Mouse (Mus musculus): ENCODE measurements around the gene Ptma. TPM values are rescaled to one million over a fixed set of nuclear protein-coding genes. Genes with fewer than 3 reads are reported as not detected.
A peak's percentile ranks its signal among the peaks of the same experiment; 100 is the strongest.
"Not testable (repeated sequence)": the region's sequence is repeated elsewhere in the genome, so short reads cannot be mapped to it uniquely, and the experiment has no call there.

Gene Ptma
- polyA plus RNA-seq, 3 experiments from 2014 or later = 2,583 to 3,807 (median 2,925) TPM

DNA sequence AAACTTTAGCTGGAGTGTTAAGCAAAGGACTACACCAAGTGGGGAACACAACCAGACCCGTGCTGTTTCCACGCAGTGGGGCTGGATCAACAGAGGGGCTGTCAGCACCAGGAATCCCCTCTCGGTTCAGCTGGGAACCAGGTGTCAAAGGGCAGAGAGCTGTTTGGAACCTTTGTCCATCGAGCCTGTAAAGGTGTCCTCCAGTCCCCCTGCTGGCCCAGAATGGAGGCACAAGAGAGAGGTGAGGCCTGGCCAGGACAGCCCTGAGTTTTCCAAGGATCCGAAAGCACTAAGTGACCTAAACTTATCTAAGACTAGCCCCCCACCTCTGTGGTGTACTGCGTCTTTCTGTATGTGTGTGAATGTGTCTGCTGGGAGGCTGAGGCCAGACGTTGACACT is 6.2 kb upstream of the Ptma start:
- no peak for ATAC-seq

DNA sequence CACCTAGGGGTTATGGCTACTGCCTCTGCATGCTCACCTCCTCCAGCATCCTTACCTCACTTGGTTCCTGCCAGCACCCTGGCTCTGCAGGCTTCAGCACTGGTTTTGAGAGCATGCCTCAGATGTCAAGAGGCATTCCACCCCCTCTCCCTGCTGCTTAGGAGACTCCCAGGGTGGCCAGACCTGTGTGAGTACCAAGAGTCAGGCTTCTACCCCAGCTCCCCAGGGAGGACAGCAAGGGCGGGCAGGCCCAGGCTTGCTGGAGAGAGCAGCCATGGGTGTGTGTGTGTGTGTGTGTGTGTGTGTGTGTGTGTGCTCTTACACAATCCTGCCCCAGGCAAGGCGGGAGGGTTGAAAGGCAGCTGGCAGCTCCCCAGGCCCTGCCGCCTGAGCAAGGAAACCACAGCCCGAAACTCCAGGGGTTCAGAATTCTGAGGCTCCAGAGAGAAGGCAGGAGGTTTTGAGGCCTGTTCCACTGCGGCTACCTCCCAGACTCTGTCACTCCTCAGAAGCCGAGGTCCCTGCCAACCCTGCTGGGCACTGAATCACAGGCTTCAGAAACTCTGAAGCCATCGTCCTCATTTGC is 4.1 kb upstream of the Ptma start:
- no peak for ATAC-seq

DNA sequence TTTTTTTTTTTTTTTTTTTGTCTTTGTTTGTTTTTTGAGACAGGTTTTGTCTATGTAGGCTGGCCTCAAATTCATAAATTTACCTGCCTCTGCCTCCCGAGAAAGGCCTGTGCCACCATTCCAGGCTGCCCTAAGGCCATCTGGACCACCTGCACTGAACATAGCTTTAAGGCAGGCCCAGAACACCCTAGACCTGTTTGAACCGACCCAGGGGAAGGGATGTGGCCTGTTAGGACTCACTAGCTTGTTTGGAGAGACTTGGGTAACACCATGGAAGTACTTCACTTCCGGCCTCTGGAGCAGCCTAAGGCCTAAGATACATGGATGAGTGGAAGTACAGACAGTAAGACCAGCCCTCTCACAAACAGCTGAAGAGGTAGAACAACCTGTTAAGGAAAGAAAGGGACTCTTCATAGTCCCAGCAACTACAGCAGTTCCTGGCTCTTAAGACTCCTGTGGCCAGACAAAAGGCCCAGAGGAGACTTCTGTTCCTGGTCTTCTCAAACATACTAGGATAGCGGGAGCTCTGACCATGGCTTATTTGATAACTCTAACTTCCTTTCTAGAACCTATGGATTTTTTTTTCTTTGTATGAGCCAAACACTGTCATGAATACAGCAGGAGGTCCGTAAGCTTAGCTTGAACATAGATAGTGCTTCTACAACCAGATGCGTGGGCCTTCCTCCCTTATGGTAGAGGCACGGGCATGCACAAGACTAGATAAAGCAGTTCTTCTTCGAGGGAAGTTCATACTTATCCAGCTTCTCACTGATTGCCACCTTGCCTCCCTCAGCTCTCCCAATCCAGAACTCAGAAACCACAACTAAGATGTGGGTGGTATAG is 2.5 kb upstream of the Ptma start:
- ATAC-seq = no peak

DNA sequence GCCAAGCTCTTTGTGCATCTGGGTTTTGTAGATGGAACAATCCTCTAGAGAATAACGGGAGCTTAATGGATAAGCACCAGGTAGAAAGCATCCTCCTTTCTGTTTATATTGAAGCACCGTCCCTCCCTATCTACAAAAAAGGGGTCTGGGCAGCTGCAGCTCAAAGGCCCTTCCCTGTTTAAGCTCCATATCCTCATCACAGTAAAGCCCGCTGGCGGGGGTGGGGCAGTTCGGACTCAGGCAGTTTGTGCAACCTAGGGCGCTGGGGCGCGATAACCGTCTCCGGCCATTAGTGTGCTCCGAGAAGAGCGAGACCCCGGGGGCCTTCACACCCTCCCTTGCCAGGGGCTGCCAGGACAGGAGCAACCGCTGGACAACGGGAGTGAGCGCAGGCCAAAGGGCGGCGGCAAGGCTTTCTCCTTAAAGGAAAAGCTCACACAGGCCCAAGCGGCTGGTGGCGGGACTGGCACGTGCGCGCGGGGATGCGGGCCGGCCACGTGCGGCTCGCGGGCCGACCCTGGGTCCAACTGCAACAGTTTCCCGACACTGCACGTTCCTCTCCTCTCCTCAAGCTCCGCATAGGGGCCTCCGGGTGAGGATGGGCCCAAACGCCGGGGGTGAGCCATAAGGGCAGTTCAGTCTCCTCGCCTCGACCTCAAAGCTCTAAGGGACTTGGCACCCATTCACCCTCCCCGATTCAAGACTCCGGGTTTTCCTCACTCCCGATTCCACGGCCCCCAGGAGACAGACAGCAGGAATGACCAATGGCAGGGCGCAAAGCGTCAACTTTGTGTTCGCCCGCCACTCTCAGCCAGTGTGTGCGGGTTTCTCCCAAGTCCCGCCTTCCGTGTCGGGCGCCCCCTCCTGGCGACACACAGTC is 1.7 kb upstream of the Ptma start:
- peak; percentile 45 for ATAC-seq

DNA sequence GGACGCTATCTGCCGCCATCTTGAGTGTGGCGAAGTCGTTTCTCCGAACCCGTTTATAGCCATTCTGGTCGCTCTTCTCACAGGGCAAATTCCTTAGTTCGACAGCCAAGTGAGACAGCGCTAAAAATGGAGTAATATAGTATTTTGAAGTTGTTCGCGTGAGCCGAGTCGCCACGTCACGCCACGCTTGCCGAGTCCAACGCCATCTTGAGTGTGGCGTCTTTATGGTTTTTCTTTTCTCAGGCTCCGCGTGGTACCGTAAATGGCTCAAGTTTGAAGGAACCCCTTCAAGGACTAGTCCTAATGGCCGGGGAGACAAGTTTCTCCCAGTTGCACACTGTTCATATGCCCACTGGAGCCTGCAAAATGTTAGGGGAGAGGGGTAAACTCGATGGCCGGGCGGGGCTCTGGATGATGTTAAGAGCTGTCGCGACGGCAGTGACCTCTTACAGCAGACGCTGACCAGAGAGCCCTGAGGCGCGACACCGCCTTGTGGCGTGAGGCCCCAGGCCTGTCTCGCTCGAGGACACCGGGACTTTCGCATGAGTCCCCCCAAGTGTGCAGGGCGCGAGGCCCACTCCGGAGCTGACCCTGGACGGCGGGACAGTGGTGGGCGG is 919 bp upstream of the Ptma start:
- ATAC-seq = peak; percentile 10

DNA sequence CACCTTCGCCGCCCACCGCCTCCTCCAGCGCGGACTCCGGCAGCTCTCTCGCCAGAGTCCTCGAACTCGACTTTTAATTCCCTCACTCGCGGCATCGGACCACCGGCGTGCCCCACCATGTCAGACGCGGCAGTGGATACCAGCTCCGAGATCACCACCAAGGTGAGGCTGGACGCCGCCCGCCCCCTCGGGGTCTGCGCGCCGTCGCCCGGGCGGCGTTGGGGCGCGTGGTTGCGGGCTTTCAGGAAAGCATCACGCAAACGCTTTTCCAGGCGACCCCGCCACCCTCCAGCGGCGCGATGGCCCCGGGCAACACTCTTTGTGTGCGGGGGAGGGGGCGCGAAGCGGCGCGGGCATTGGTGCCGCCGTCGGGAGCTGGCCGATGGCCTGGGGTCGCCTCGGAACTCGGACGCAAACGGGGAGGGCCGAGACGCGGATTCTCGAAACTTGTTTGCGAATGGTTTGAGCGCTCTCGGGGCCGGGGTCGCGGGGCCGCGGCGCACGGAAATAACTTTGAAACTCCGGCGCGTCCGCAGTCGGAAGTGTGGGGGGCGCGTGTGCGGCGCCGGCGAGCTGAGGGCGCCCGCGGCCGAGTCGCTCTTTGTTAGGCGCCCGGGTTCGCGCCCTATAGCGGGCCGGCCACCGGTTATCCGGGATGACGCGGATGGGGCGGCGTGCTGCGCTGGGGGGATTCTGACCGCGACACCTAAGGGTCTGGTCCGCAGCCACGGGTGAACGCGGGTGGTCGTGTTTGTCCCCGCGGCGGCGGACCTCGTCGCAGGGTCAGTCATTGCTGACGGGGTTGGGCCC is 468 bp downstream of the Ptma start:
- no peak for ATAC-seq

DNA sequence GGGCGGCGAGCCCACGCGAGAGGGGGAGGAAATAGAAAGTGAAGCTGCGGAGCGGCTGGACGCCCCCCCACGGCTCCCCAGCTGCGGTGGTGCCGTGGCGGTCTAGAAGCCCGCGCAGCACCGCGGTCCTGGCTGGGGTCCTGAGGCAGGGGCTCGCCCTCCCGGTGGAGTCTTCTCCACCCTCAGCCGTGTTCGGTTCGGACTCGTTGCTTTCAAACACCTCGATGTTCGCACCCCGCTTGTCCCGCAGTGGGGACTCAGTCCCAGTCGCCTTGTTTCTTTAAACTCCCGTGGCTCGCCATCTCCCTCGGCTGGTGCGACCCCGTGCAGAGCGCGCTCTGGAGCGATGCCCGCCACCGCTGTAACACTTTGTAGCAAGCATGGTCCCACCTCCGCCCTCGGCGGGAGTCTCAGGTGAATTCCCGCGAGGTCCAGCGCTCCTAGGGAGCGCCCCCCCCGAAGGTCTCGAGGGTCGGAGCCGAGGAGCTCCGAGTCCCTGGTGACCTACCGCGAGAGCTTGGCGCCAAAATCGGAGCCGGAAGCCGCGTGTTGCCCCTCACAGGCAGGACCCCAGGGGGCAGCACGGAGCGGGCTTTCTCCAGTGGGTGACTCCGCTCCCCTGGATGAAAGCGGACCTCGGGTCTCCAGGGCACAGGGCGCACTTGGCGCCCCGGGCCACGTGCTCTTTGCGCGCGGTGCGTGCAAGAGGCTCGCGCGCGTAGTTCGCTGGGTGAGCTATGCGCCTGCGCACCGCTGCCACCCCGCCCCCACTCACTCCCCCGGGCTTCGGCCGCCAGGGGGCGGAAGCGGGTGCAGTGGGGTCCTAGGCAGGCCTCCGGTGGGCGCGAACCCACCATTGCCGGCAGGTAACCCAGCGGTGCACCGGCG is 1.3 kb downstream of the Ptma start:
- peak; percentile 27 for ATAC-seq

DNA sequence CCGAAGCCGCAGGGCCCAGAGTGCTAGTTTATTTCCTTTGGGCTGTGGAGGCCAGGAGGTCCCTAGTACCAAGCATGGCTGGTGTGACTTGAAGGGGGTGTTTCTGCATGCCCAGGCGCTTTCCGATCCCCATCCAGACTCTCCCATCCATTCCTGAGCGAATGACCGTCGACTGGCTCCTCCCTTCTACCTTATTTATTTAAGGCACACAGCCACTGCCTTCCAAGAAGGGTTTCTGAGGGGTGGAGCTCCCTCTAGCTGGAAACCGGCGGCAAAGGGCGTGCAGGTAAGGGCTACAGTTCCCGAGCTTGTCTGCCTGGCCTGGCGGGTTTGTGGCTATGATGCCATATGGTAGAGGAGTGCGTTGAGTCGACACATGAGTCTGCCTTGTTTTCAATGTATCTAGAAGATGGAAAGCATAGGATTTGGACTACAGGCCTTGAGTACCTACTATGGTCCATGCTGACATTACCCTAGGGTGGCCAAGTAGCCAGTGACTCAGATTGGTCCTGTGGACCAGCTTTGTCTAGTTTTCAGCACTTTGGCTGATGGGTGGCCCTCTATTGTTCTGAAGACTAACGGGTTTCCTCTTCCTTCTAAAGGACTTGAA is 2.1 kb downstream of the Ptma start:
- ATAC-seq = no peak

DNA sequence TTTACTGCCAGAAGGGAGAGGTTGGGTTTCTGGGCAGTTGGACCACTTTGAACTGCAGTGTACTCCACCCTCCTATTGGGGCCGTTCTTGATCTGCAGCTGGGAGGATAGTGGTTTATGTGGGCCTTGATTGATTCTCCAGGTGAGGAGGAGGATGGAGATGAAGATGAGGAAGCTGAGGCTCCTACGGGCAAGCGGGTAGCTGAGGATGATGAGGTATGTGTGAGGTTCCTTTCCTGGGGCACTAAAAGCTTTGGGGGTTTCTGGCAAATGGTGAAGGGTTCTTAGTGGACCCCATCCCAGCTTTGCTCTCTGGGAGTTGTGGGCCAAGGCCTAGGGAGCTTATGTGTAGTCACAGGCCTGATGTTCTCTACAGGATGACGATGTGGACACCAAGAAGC is 3.1 kb downstream of the Ptma start:
- ATAC-seq = no peak

DNA sequence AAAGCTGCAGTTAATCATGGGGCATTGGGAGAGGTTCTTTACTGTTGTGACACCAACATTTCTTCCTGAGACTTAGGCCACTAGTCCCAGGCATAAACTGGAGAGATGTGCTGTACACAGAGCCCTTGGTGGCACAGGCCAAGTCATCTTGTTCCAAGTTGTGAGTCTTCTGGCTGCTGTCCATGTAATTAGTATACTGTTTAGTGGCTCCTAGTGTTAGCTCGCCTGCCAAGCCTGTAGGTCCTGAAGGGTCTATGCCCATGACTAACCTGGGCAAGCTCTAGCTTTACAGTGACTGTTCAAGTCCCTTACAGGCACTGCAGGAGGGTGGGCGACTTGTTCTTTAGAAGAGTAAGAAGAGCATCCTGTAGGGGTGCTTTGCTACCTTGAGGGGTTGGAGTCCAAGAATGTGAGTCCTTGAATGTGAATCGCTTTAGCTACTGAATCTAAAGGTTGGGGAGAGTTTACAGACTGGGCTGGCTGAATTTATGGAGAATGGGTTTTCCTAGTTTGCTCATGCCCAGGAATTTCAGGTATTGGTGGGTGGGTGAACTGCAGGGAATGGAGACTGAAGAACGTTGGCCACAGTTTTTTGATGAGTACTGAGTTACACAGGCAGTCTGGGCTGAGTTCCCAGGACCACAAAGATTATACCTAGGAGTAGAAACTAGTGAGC is 4.5 kb downstream of the Ptma start:
- ATAC-seq = no peak

DNA sequence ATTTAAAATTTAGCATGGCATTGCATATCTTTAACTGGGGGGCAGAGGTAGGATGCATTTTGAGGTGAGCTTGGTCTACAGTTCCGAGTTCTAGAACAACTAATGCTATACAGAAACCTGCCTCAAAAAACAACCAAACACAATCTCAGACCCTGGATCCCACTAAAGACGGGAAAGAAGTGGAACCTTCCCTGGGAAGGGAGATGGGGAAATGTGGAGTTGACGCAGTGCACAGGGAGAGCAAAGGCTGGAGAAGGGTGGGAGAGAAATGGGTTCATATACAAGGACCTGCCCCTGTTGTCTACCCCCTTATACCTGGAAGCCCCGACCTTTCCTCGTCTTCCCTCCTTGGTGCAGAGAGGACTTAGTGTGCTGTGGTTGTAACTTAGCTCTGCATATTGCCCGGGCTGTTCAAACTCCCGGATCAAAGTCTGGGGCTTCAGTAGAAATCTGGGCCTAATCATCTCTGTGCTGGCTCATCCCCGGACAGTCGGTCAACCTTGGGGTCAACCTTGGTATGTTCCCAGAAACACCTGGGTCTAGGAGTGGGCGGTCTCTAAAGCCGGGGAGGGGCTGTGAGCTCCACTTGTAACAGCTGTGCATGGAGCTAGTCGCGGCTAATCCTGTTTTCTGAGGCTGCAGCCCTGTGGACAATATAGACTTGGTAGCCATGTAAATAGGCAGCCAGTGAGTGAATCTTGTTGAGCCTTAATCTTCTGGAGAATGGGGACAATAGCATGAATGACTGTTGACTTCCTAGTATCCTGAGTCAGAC is 5.2 kb downstream of the Ptma start:
- no peak for ATAC-seq

DNA sequence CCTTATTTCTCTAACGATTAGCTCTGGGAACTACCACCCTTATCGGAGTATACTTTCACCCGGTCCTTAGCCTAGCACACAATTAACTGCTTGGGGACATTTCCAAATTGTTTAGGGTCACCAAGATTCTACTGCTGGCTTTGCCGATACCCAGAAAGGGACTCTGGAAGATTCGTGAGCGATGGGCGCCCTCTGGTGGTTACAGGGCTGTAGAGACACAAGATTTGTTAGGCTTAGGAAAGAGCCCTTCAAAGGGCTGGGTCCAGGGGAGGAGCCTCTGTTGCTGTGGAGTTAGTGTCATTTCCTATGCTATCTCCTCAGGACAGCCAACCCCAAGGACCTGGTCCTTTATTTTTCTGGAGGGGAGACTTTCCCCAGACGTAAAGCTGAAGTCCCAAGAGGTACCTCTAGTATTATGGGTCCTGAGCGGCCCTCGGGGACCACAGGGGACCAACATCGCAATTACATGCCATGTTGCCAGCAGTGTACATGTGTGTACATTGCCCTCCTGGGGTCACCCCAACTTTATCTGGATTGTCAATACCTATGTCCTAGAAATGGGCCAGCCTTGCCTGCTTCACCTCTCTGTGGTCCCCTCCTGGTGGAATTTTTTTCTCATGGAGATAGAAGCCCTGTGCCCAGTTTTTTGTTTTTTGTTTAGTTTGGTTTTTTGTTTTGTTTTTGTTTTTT is 6.0 kb downstream of the Ptma start:
- peak; percentile 46 for ATAC-seq

DNA sequence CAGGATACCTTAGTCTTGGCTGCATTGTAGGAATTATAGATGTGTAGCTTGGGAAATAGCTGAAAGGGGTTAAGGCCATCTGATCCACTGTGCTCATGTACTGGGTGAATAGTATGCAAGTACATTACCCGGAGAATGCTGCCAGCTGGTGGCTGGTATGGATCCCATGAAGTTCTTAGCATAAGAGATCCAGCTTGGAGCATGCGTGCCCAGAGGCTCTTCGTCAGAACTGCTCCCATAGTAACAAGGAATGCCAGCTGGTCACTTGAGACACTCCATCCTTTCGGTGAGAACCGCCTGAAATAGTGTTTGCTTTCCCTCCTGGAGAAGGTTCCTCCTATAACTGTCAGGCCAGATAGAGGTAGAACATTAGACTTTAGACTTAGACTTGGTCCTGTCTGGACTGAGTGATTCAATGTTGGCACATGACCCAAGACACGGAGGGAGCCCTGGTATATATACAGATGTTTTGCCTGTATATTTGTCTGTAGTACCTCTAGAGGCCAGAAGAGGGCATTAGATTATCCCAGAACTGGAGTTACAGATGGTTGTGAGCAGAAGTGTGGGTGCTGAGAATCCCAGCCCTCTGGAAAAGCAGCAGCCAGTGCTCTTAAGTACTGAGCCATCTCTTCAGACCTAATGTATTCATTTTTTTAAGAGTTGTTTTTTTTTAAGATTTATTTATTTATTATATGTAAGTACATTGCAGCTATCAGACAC is 7.0 kb downstream of the Ptma start:
- no peak for ATAC-seq

DNA sequence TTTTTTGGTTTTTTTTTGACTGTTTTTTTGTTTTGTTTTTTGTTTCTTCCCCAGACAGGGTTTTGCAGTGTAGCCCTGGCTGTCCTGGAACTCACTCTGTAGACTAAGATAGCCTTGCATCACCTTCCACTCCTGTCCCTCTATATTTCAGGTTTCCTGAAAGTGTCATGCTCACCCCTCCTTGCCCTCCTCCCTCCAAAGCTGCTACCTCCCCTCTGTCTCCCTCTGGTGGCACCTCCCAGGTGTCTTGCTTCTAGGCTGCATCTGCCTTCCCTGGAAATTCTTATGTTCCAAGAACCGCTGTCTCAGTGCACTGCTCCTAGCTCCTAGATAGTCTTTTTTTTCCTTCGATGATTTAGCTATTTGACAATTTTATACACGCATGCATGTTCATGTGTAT is 11.9 kb downstream of the Ptma start:
- no peak for ATAC-seq

DNA sequence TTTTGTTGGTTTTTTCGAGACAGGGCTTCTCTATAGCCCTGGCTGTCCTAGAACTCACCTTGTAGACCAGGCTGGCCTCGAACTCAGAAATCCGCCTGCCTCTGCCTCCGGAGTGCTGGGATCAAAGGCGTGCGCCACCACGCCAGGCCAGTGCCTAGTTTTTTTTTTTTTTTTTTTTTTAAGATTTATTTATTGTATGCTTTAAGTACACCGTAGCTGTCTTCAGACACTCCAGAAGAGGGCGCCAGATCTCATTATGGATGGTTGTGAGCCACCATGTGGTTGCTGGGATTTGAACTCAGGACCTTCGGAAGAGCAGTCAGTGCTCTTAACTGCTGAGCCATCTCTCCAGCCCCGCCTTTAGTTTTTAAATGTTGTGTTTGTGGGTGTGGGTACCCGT is 13.1 kb downstream of the Ptma start:
- ATAC-seq = not testable (repeated sequence)

DNA sequence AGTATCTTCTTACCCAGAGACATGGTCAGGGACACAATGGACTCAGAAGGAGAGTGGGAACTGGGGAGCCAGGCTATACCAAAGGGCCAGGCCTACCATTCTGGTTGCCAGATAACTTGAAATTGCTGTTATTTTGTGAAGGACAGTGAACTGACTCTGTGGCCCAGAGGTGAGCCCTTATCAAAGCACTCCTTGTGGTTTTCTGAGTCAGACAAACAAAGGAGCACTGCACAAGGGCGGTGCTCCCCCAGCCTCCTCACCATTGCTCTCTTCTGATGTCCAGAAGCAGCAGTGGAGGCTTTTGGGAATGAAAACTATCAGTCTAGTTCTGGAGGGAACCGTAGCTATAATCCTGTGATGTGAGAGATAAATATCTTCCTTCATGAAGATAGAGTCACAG is 16.1 kb downstream of the Ptma start:
- ATAC-seq = no peak

DNA sequence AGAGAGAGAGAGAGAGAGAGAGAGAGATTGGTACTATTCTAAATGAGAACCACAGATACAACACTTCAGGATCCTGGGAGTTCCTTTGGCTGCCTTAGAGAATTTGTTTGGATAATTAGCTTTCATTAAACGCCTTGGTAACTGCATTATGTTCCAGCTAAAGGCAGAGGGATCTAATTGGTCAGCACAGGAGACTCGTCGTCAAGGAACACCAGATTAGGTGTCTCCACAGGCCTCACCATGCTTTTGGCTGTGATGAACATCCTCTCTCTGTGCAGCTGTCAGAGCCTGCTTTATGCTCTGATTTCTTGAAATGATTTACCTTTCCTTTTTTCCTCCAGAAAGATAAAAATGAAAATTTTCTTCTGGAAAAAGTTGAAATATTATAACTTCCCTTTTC is 20.3 kb downstream of the Ptma start:
- no peak for ATAC-seq

DNA sequence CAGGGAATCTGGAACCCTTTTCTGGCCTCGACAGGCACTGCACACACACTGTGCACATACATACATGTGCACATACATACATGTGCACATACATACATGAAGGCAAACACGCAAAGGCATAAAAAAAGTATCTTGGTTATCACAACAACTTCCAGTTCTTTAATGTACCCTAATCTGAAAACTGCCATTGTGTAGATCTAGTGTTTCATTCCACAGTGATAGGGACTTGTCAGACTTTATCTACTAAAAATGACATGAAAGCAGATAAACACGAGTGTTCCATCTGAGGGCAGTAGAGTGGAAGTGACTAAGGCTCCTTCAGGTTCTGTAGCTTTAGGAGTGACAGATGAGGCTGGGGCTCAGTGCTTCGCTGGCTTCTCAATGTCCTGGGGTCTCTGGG is 24.8 kb downstream of the Ptma start:
- no peak for ATAC-seq
